Mouse (Mus musculus) neural tube, embryonic 15.5 days (tissue): ENCODE measurements around the gene Ice2. TPM values are rescaled to one million over a fixed set of nuclear protein-coding genes. Genes with fewer than 3 reads are reported as not detected.
A peak's percentile ranks its signal among the peaks of the same experiment; 100 is the strongest.

ENCODE experiments used
- ATAC-seq: fragments of 200-750 bp; cut with Nextera tagmentation; 2 replicates; pipeline ENCODE4 v1.8.0; 2017; ENCODE audit warnings: mild to moderate bottlenecking, moderate TSS enrichment, moderate library complexity; ENCODE audit not compliant: low FRiP score
- H3K27ac ChIP-seq: fragments of 300-500 bp; sonication (generic); replicated peaks from 2 replicates; pipeline ENCODE4 v1.5.1; 2015; ENCODE audit warnings: mild to moderate bottlenecking, inconsistent platforms
- H3K27me3 ChIP-seq: fragments of 300-500 bp; sonication (generic); replicated peaks from 2 replicates; pipeline ENCODE4 v1.6.1; 2015; ENCODE audit warnings: inconsistent platforms
- H3K36me3 ChIP-seq: fragments of 300-500 bp; sonication (generic); 2 replicates; pipeline ENCODE4 v1.6.1; 2015; ENCODE audit warnings: inconsistent platforms
- H3K4me1 ChIP-seq: fragments of 300-500 bp; sonication (generic); 2 replicates; pipeline ENCODE4 v1.6.1; 2015; ENCODE audit warnings: inconsistent platforms
- H3K4me2 ChIP-seq: fragments of 300-500 bp; sonication (generic); 2 replicates; pipeline ENCODE4 v1.6.1; 2015; ENCODE audit warnings: inconsistent platforms, mild to moderate bottlenecking, moderate library complexity
- H3K4me3 ChIP-seq: fragments of 300-500 bp; sonication (generic); replicated peaks from 2 replicates; pipeline ENCODE4 v1.5.1; 2015; ENCODE audit warnings: mild to moderate bottlenecking, inconsistent platforms
- H3K9ac ChIP-seq: fragments of 300-500 bp; sonication (generic); replicated peaks from 2 replicates; pipeline ENCODE4 v1.6.1; 2015; ENCODE audit warnings: mild to moderate bottlenecking, inconsistent platforms
- H3K9me3 ChIP-seq: fragments of 300-500 bp; sonication (generic); replicated peaks from 2 replicates; pipeline ENCODE4 v1.6.1; 2016; ENCODE audit warnings: inconsistent platforms
- WGBS: fragments of 180-500 bp; shearing (Covaris S2); methylation state at CpG from one replicate; pipeline ENCODE4 v1.1.7; 2015; ENCODE audit warnings: mixed read lengths; 5-methylcytosine and 5-hydroxymethylcytosine counted together
- polyA plus RNA-seq: library from polyadenylated mRNA; unstranded; fragments of >200 nt; fragmentation: Nextera tagmentation; extraction: Ambion mirVana; gene quantifications from 2 replicates; pipeline ENCODE4 v1.2.1, GENCODE M21; 2015

Gene Ice2
- polyA plus RNA-seq, 1 experiment from 2014 or later: 10.1 TPM

GRCm38 (mm10) chr9:69453066-69453900 is 55.6 kb downstream of the Ice2 start, which contains the start of gene Anxa2:
TSS of gene Anxa2 (plus strand) at chr9:69453620.
- Histone ChIP-seq H3K27me3 (peaks cover 23% of the 10 kb centered on the region), H3K27ac (peak within 1 kb of the TSS; percentile 81), H3K9ac (peak within 1 kb of the TSS; percentile 55), H3K9me3 (no peaks in the 10 kb centered on the region), H3K4me1 (peaks cover 43% of the 10 kb centered on the region), H3K4me3 (peak within 1 kb of the TSS; percentile 46), H3K4me2 (peak within 1 kb of the TSS; percentile 65), H3K36me3 (no peaks in the 10 kb centered on the region)
- ATAC-seq: peak; percentile 71
- 9% methylated on average over 34 of the region's 37 CpGs for WGBS

GRCm38 (mm10) chr9:69453901-69454666 is 56.4 kb downstream of the Ice2 start:
- Histone ChIP-seq H3K4me1 (peaks cover 47% of the 10 kb centered on the region), H3K27ac (peak overlapping the region; percentile 81), H3K9ac (peak overlapping the region; percentile 55), H3K4me3 (peak overlapping the region; percentile 46), H3K9me3 (no peaks in the 10 kb centered on the region), H3K4me2 (peak overlapping the region; percentile 65), H3K36me3 (no peaks in the 10 kb centered on the region), H3K27me3 (peaks cover 23% of the 10 kb centered on the region)
- peak; percentile 39; the same call in 1 of the 2 replicates for ATAC-seq
- 7% methylated on average over 31 of the region's 32 CpGs for WGBS

DNA sequence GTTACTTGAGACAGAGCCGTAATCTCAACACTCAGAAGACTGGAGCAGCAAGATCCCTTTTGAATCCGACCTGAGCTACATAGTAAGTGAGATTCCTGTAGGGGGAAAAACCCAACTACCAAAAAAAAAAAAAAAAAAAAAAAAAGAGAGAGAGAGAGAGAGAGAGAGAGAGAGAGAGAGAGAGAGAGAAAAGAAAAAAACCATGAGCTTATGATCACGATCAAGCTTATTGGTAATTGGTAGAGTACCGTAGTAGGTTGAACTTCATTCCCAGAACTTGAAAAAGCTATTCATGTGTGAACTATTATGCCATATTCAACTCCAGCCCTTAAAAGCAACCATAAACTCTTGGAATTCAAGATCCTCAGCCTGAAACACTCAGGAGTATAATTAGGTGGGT is 57.0 kb downstream of the Ice2 start:
- 0 out of 2 replicates have a peak overlapping the region, but pooled peaks have one; percentile 55 for H3K9ac ChIP-seq

GRCm38 (mm10) chr9:69455391-69455790 is 57.7 kb downstream of the Ice2 start:
- no peak for ATAC-seq
- peak overlapping the region; percentile 42 for H3K27ac ChIP-seq

More for the DNA sequence above, 57.0 kb downstream of the Ice2 start:
- peak overlapping the region; percentile 81; the same call in 1 of the 2 replicates for H3K27ac ChIP-seq
- no peaks in the 10 kb centered on the region for H3K36me3 ChIP-seq
- H3K27me3 ChIP-seq: peaks cover 23% of the 10 kb centered on the region
- peaks cover 51% of the 10 kb centered on the region for H3K4me1 ChIP-seq
- no peaks in the 10 kb centered on the region for H3K9me3 ChIP-seq
- ATAC-seq: no peak
- peak overlapping the region; percentile 46 for H3K4me3 ChIP-seq
- WGBS: 59% methylated on average over 4 of the region's 4 CpGs
- peak overlapping the region; percentile 65 for H3K4me2 ChIP-seq

GRCm38 (mm10) chr9:69456406-69457075 is 58.8 kb downstream of the Ice2 start:
- Histone ChIP-seq H3K27me3 (peaks cover 23% of the 10 kb centered on the region), H3K4me3 (no peak overlapping the region), H3K36me3 (no peaks in the 10 kb centered on the region), H3K9ac (no peak overlapping the region), H3K9me3 (no peaks in the 10 kb centered on the region), H3K27ac (0 out of 2 replicates have a peak overlapping the region, but pooled peaks have one; percentile 42), H3K4me2 (peak overlapping the region; percentile 5; the same call in 1 of the 2 replicates), H3K4me1 (peaks cover 51% of the 10 kb centered on the region)
- WGBS: 79% methylated on average over 15 of the region's 15 CpGs
- no peak for ATAC-seq

More at GRCm38 (mm10) chr9:69455391-69455790, 57.7 kb downstream of the Ice2 start:
- H3K4me3 ChIP-seq: peak overlapping the region; percentile 9; the same call in 1 of the 2 replicates
- WGBS: 67% methylated on average over 4 of the region's 4 CpGs
- H3K4me1 ChIP-seq: peaks cover 51% of the 10 kb centered on the region
- no peak overlapping the region for H3K9ac ChIP-seq
- peak overlapping the region; percentile 65 for H3K4me2 ChIP-seq
- H3K27me3 ChIP-seq: peaks cover 23% of the 10 kb centered on the region
- no peaks in the 10 kb centered on the region for H3K36me3 ChIP-seq
- no peaks in the 10 kb centered on the region for H3K9me3 ChIP-seq

- WGBS: 93% methylated on average over 3 of the region's 3 CpGs
- no peak overlapping the region for H3K4me3 ChIP-seq
- H3K9ac ChIP-seq: no peak overlapping the region
- H3K27me3 ChIP-seq: peaks cover 23% of the 10 kb centered on the region
- H3K9me3 ChIP-seq: no peaks in the 10 kb centered on the region
- H3K27ac ChIP-seq: no peak overlapping the region
- H3K36me3 ChIP-seq: no peaks in the 10 kb centered on the region
- no peak for ATAC-seq
- H3K4me1 ChIP-seq: peaks cover 51% of the 10 kb centered on the region
- no peak overlapping the region; the same call in 1 of the 2 replicates for H3K4me2 ChIP-seq
Measured at GRCm38 (mm10) chr9:69457143-69457542, 59.4 kb downstream of the Ice2 start.

- peaks cover 22% of the 10 kb centered on the region for H3K27me3 ChIP-seq
- peak overlapping the region; percentile 13; the same call in 1 of the 2 replicates for H3K4me2 ChIP-seq
- H3K27ac ChIP-seq: peak overlapping the region; percentile 10
- no peaks in the 10 kb centered on the region for H3K9me3 ChIP-seq
- peaks cover 50% of the 10 kb centered on the region for H3K4me1 ChIP-seq
- H3K9ac ChIP-seq: no peak overlapping the region
- ATAC-seq: no peak
- H3K36me3 ChIP-seq: no peaks in the 10 kb centered on the region
- WGBS: 60% methylated on average over 14 of the region's 14 CpGs
- H3K4me3 ChIP-seq: no peak overlapping the region
Measured at GRCm38 (mm10) chr9:69457747-69458625, 60.3 kb downstream of the Ice2 start.

GRCm38 (mm10) chr9:69458982-69459381 is 61.3 kb downstream of the Ice2 start:
- 0 out of 2 replicates have a peak overlapping the region, but pooled peaks have one; percentile 3 for H3K27ac ChIP-seq
- no peaks in the 10 kb centered on the region for H3K9me3 ChIP-seq
- WGBS: 59% methylated on average over 2 of the region's 2 CpGs
- peaks cover 13% of the 10 kb centered on the region for H3K27me3 ChIP-seq
- ATAC-seq: no peak
- no peaks in the 10 kb centered on the region for H3K36me3 ChIP-seq
- no peak overlapping the region for H3K4me3 ChIP-seq
- H3K9ac ChIP-seq: no peak overlapping the region
- no peak overlapping the region for H3K4me2 ChIP-seq
- H3K4me1 ChIP-seq: peaks cover 41% of the 10 kb centered on the region

GRCm38 (mm10) chr9:69459876-69460275 is 62.2 kb downstream of the Ice2 start:
- H3K4me3 ChIP-seq: no peak overlapping the region
- WGBS: 89% methylated on average over 7 of the region's 7 CpGs
- H3K4me2 ChIP-seq: no peak overlapping the region

GRCm38 (mm10) chr9:69463046-69463445 is 65.3 kb downstream of the Ice2 start:
- H3K27me3 ChIP-seq: no peaks in the 10 kb centered on the region
- no peaks in the 10 kb centered on the region for H3K36me3 ChIP-seq
- H3K4me1 ChIP-seq: peaks cover 19% of the 10 kb centered on the region
- H3K27ac ChIP-seq: no peak overlapping the region
- H3K9ac ChIP-seq: no peak overlapping the region
- 87% methylated on average over 2 of the region's 2 CpGs for WGBS
- no peak overlapping the region for H3K4me3 ChIP-seq
- no peak overlapping the region for H3K4me2 ChIP-seq
- no peak for ATAC-seq
- no peaks in the 10 kb centered on the region for H3K9me3 ChIP-seq

More at GRCm38 (mm10) chr9:69459876-69460275, 62.2 kb downstream of the Ice2 start:
- Histone ChIP-seq H3K27ac (no peak overlapping the region), H3K27me3 (peaks cover 8% of the 10 kb centered on the region), H3K9me3 (no peaks in the 10 kb centered on the region), H3K4me1 (peaks cover 41% of the 10 kb centered on the region), H3K36me3 (no peaks in the 10 kb centered on the region), H3K9ac (no peak overlapping the region)
- no peak for ATAC-seq
